Mouse (Mus musculus) urinary bladder, adult 18-20 months (tissue): ENCODE results near the gene Gtse1.

Experiments used
- DNase-seq, 2 experiments: peaks; one replicate each; pipeline ENCODE4 v3.0.0; 2022; ENCODE audit warnings: low spot score in 2 of 2, mixed read lengths in 2 of 2

Gene Gtse1

DNA sequence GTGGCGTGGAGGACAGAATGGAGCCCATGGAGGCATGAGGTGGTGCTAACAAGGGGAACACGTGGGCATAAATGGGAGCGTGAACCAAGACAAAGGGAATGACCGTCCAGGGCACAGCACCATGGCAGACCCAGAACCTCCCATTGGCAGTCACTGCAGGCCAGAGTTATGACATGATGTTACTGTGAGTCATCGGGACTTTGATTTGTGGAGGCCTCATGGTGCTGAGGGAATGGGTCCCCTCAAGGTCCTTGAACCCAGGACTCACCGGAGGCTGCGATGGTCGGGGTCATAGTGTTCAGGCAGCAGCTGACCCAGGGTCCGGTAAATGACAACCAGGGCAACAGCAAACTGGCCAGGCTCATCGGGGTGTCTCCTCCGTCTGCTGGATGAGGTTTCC is 62.3 kb downstream of the Gtse1 start:
- no peak for DNase-seq
